Mouse (Mus musculus): Measurements from ENCODE around the gene Slc45a1.
"Not testable (repeated sequence)": the region's sequence is repeated elsewhere in the genome, so short reads cannot be mapped to it uniquely, and the experiment has no call there.

The Slc45a1 gene

GRCm38 (mm10) chr4:150605804-150606203 lies 46.2 kb downstream of the Slc45a1 start:
- no peak for DNase-seq (ENCODE audit: low spot score in 2 of 2)

GRCm38 (mm10) chr4:150603366-150604061 lies 48.5 kb downstream of the Slc45a1 start:
- no peak for DNase-seq (ENCODE audit: low spot score in 2 of 2)

GRCm38 (mm10) chr4:150601489-150601888 lies 50.5 kb downstream of the Slc45a1 start:
- no peak for DNase-seq (ENCODE audit: low spot score in 2 of 2)

GRCm38 (mm10) chr4:150600503-150600902 lies 51.5 kb downstream of the Slc45a1 start:
- not testable (repeated sequence) for DNase-seq (ENCODE audit: low spot score in 2 of 2)

- DNase-seq (ENCODE audit: low spot score in 2 of 2), result no peak
Observed at GRCm38 (mm10) chr4:150599119-150599992, 52.6 kb downstream of the Slc45a1 start.

- DNase-seq (ENCODE audit: low spot score in 2 of 2), result no peak
Observed at GRCm38 (mm10) chr4:150598686-150599085, 53.3 kb downstream of the Slc45a1 start.

GRCm38 (mm10) chr4:150595991-150596390 lies 56.0 kb downstream of the Slc45a1 start:
- DNase-seq (ENCODE audit: low spot score in 2 of 2), result peak in 1 of 2 experiments; percentile 39

GRCm38 (mm10) chr4:150595071-150595470 lies 56.9 kb downstream of the Slc45a1 start:
- DNase-seq (ENCODE audit: low spot score in 2 of 2), result no peak

- no peak for DNase-seq (ENCODE audit: low spot score in 2 of 2)
Observed at GRCm38 (mm10) chr4:150594298-150594829, 57.6 kb downstream of the Slc45a1 start.

GRCm38 (mm10) chr4:150593473-150594217 lies 58.3 kb downstream of the Slc45a1 start:
- DNase-seq (ENCODE audit: low spot score in 2 of 2), result no peak

GRCm38 (mm10) chr4:150592087-150592486 lies 59.9 kb downstream of the Slc45a1 start:
- no peak for DNase-seq (ENCODE audit: low spot score in 2 of 2)

- no peak for DNase-seq (ENCODE audit: low spot score in 2 of 2)
Observed at GRCm38 (mm10) chr4:150591602-150592001, 60.4 kb downstream of the Slc45a1 start.

GRCm38 (mm10) chr4:150590621-150591282 lies 61.2 kb downstream of the Slc45a1 start:
- DNase-seq (ENCODE audit: low spot score in 2 of 2), result no peak

- no peak for DNase-seq (ENCODE audit: low spot score in 2 of 2)
Observed at GRCm38 (mm10) chr4:150588300-150588621, 63.7 kb downstream of the Slc45a1 start.

- no peak for DNase-seq (ENCODE audit: low spot score in 2 of 2)
Observed at GRCm38 (mm10) chr4:150587597-150588299, 64.2 kb downstream of the Slc45a1 start.

- no peak for DNase-seq (ENCODE audit: low spot score in 2 of 2)
Observed at GRCm38 (mm10) chr4:150586275-150586674, 65.7 kb downstream of the Slc45a1 start.

- no peak for DNase-seq (ENCODE audit: low spot score in 2 of 2)
Observed at GRCm38 (mm10) chr4:150585800-150586199, 66.2 kb downstream of the Slc45a1 start.

- DNase-seq (ENCODE audit: low spot score in 2 of 2), result no peak
Observed at GRCm38 (mm10) chr4:150583777-150584135, 68.2 kb downstream of the Slc45a1 start.

- DNase-seq (ENCODE audit: low spot score in 2 of 2), result peak; percentile 53 to 75
Observed at GRCm38 (mm10) chr4:150582966-150583776, 68.8 kb downstream of the Slc45a1 start.

All from frontal cortex, postnatal 36 days (tissue).